Mouse (Mus musculus): Measurements from ENCODE around the gene Cbl.
A peak's percentile ranks its signal among the peaks of the same experiment; 100 is the strongest.

Cbl gene

GRCm38 (mm10) chr9:44233802-44234478, at the start of gene Cbl:
Gene Cbl (minus strand): TSS chr9:44234049.
- DNase-seq (ENCODE audit: low spot score in 2 of 2): peak; percentile 99 to 100

GRCm38 (mm10) chr9:44283183-44283582, 49.3 kb upstream of the Cbl start:
- no peak for DNase-seq (ENCODE audit: low spot score in 2 of 2)

GRCm38 (mm10) chr9:44269973-44270372, 36.1 kb upstream of the Cbl start:
- no peak for DNase-seq (ENCODE audit: low spot score in 2 of 2)

- DNase-seq (ENCODE audit: low spot score in 2 of 2): no peak
Measured at GRCm38 (mm10) chr9:44269077-44269476, 35.2 kb upstream of the Cbl start.

- DNase-seq (ENCODE audit: low spot score in 2 of 2): no peak
Measured at GRCm38 (mm10) chr9:44268432-44268831, 34.6 kb upstream of the Cbl start, which contains the start of gene Nlrx1. Gene Nlrx1 (minus strand): TSS chr9:44268599.

- peak; percentile 76 to 79 for DNase-seq (ENCODE audit: low spot score in 2 of 2)
Measured at GRCm38 (mm10) chr9:44268027-44268360, 34.1 kb upstream of the Cbl start.

- no peak for DNase-seq (ENCODE audit: low spot score in 2 of 2)
Measured at GRCm38 (mm10) chr9:44267319-44268026, 33.6 kb upstream of the Cbl start.

GRCm38 (mm10) chr9:44266478-44267226, 32.8 kb upstream of the Cbl start:
- peak; percentile 51 to 68 for DNase-seq (ENCODE audit: low spot score in 2 of 2)

GRCm38 (mm10) chr9:44261388-44261787, 27.5 kb upstream of the Cbl start:
- DNase-seq (ENCODE audit: low spot score in 2 of 2): no peak

GRCm38 (mm10) chr9:44259014-44259413, 25.2 kb upstream of the Cbl start:
- DNase-seq (ENCODE audit: low spot score in 2 of 2): no peak

- no peak for DNase-seq (ENCODE audit: low spot score in 2 of 2)
Measured at GRCm38 (mm10) chr9:44256213-44256612, 22.4 kb upstream of the Cbl start.

- no peak for DNase-seq (ENCODE audit: low spot score in 2 of 2)
Measured at GRCm38 (mm10) chr9:44255136-44255521, 21.3 kb upstream of the Cbl start.

GRCm38 (mm10) chr9:44254508-44255135, 20.8 kb upstream of the Cbl start:
- DNase-seq (ENCODE audit: low spot score in 2 of 2): no peak

- no peak for DNase-seq (ENCODE audit: low spot score in 2 of 2)
Measured at GRCm38 (mm10) chr9:44253441-44253840, 19.6 kb upstream of the Cbl start.

GRCm38 (mm10) chr9:44251314-44251713, 17.5 kb upstream of the Cbl start, which contains the start of gene Pdzd3:
Gene Pdzd3 (minus strand): TSS chr9:44251471.
- no peak for DNase-seq (ENCODE audit: low spot score in 2 of 2)

GRCm38 (mm10) chr9:44250445-44250844, 16.6 kb upstream of the Cbl start:
- DNase-seq (ENCODE audit: low spot score in 2 of 2): no peak

GRCm38 (mm10) chr9:44249181-44250146, 15.6 kb upstream of the Cbl start:
- peak; percentile 41 to 47 for DNase-seq (ENCODE audit: low spot score in 2 of 2)

GRCm38 (mm10) chr9:44247907-44248306, 14.1 kb upstream of the Cbl start:
- no peak for DNase-seq (ENCODE audit: low spot score in 2 of 2)

- DNase-seq (ENCODE audit: low spot score in 2 of 2): no peak
Measured at GRCm38 (mm10) chr9:44243621-44244020, 9.8 kb upstream of the Cbl start.

GRCm38 (mm10) chr9:44241418-44241817, 7.6 kb upstream of the Cbl start:
- DNase-seq (ENCODE audit: low spot score in 2 of 2): no peak

- DNase-seq (ENCODE audit: low spot score in 2 of 2): no peak
Measured at GRCm38 (mm10) chr9:44240911-44241310, 7.1 kb upstream of the Cbl start.

All from frontal cortex, postnatal 36 days (tissue).